Mouse (Mus musculus) spleen, postnatal 14 days (tissue): ENCODE measurements around the gene Hsd17b12.

Experiments
- DNase-seq, 2 experiments: peaks; one replicate each; pipeline ENCODE4 v3.0.0; 2021 to 2022; ENCODE audit warnings: low spot score in 2 of 2

The Hsd17b12 gene

GRCm38 (mm10) chr2:94157592-94158519 lies at the start of gene Hsd17b12:
TSS of gene Hsd17b12 (minus strand) at chr2:94157964.
- peak; percentile 93 to 94 for DNase-seq

GRCm38 (mm10) chr2:94184906-94185305 lies 27.1 kb upstream of the Hsd17b12 start:
- no peak for DNase-seq

- no peak for DNase-seq
Measured at GRCm38 (mm10) chr2:94184142-94184541, 26.4 kb upstream of the Hsd17b12 start.

- DNase-seq: no peak
Measured at GRCm38 (mm10) chr2:94179030-94179407, 21.3 kb upstream of the Hsd17b12 start.

GRCm38 (mm10) chr2:94178321-94179029 lies 20.7 kb upstream of the Hsd17b12 start:
- peak; percentile 61 to 81 for DNase-seq

- DNase-seq: no peak
Measured at GRCm38 (mm10) chr2:94177294-94177693, 19.5 kb upstream of the Hsd17b12 start.

GRCm38 (mm10) chr2:94176381-94176780 lies 18.6 kb upstream of the Hsd17b12 start:
- no peak for DNase-seq

GRCm38 (mm10) chr2:94173549-94173948 lies 15.8 kb upstream of the Hsd17b12 start:
- no peak for DNase-seq

GRCm38 (mm10) chr2:94163207-94163606 lies 5.4 kb upstream of the Hsd17b12 start:
- no peak for DNase-seq

GRCm38 (mm10) chr2:94162141-94162540 lies 4.4 kb upstream of the Hsd17b12 start:
- DNase-seq: no peak

GRCm38 (mm10) chr2:94158520-94158884 lies 738 bp upstream of the Hsd17b12 start:
- no peak for DNase-seq

- DNase-seq: no peak
Measured at GRCm38 (mm10) chr2:94157051-94157450, 713 bp downstream of the Hsd17b12 start.

- no peak for DNase-seq
Measured at GRCm38 (mm10) chr2:94145146-94145542, 12.6 kb downstream of the Hsd17b12 start.

- DNase-seq: no peak
Measured at GRCm38 (mm10) chr2:94144520-94145145, 13.1 kb downstream of the Hsd17b12 start.

GRCm38 (mm10) chr2:94141293-94141692 lies 16.5 kb downstream of the Hsd17b12 start:
- no peak for DNase-seq

- no peak for DNase-seq
Measured at GRCm38 (mm10) chr2:94138469-94139390, 19.0 kb downstream of the Hsd17b12 start.

- DNase-seq: no peak
Measured at GRCm38 (mm10) chr2:94136837-94137236, 20.9 kb downstream of the Hsd17b12 start.

- no peak for DNase-seq
Measured at GRCm38 (mm10) chr2:94128496-94128895, 29.3 kb downstream of the Hsd17b12 start.

GRCm38 (mm10) chr2:94122182-94123041 lies 35.4 kb downstream of the Hsd17b12 start:
- no peak for DNase-seq

- no peak for DNase-seq
Measured at GRCm38 (mm10) chr2:94103758-94104157, 54.0 kb downstream of the Hsd17b12 start.
